Comparison of ENCODE assay signal across 31 mouse cellular contexts in the genomic region with DNA sequence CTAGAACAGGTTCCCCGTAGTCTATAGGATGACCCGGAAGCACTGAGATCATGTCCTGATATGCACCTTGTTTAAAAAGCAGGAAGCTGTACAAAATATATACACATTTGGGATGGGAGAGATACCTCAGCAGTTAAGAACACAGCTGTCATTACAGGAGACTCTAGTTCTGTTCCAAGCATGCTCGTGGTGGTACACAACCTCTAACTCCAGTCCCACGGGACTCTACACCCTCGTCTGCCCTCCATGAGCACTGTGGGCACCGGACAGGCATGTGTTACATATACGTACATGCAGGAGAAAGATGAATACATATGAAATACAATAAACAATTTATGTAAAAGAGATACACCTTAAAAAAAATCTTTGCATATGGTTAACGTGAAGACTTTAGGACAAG. TPM values are rescaled to one million over a fixed set of nuclear protein-coding genes. Genes with fewer than 3 reads are reported as not detected.
"Had no signal": no experiment of that assay in that cellular context is flagged by ENCODE, and none has a peak within 500 bp of the region (broad histone marks: within the 10 kb centered on the region; RNA-seq: fewer than 3 reads in every experiment).

No protein-coding gene starts in this region.

- H3K36me3 ChIP-seq: kidney, embryonic 15.5 days; liver, embryonic 13.5 days; stomach, embryonic 15.5 days had no signal

- DNase-seq: kidney, adult 8-10 months; kidney, postnatal 10 days; kidney, postnatal 36 days; layer of hippocampus, postnatal 36 days; liver, embryonic 13.5 days; lung, adult 2 months; lung, postnatal 14 days; lung, postnatal 4 days; midbrain, embryonic 14.5 days; thymus, postnatal 36 days had no signal

- ATAC-seq: intestine, postnatal 0 days had no signal

- H3K4me3 ChIP-seq: kidney, embryonic 15.5 days; left cerebral cortex, adult 2 months; liver, embryonic 13.5 days; stomach, embryonic 15.5 days had no signal

- H3K27ac ChIP-seq: kidney, embryonic 15.5 days; left cerebral cortex, adult 2 months; liver, embryonic 13.5 days; stomach, embryonic 15.5 days had no signal

- H3K4me1 ChIP-seq: liver, embryonic 13.5 days had no signal

RNA-seq across cellular contexts. Expression of gene Ikzf3, which starts 3.3 kb away (rescaled TPM):
- total RNA-seq: layer of hippocampus, adult 8-10 months; layer of hippocampus, postnatal 10 days; layer of hippocampus, postnatal 36 days; left cerebral cortex, postnatal 36 days had no signal
- polyA plus RNA-seq: limb, embryonic 11.5 days; midbrain, embryonic 14.5 days; neural tube, embryonic 11.5 days had no signal

RNA-seq across cellular contexts. Expression of gene Zpbp2, which starts 8.3 kb away (rescaled TPM):
- total RNA-seq: layer of hippocampus, postnatal 10 days; layer of hippocampus, postnatal 36 days; left cerebral cortex, adult 2 months; left cerebral cortex, postnatal 10 days; midbrain, postnatal 0 days had no signal
- polyA plus RNA-seq: liver, adult 2 months; lung, embryonic 16.5 days; midbrain, embryonic 14.5 days; neural tube, embryonic 14.5 days; small intestine, adult 2 months had no signal

RNA-seq across cellular contexts. Expression of gene Lrrc3c, which starts 55.5 kb away (rescaled TPM):
- total RNA-seq: layer of hippocampus, adult 8-10 months; layer of hippocampus, postnatal 10 days; layer of hippocampus, postnatal 36 days; left cerebral cortex, adult 2 months; left cerebral cortex, postnatal 10 days; left cerebral cortex, postnatal 36 days; liver, adult 2 months; megakaryocyte progenitor cell, adult 5-6 weeks; megakaryocyte-erythroid progenitor cell, adult 5-6 weeks; midbrain, postnatal 0 days had no signal
- polyA plus RNA-seq: intestine, postnatal 0 days; kidney, embryonic 15.5 days; limb, embryonic 11.5 days; limb, embryonic 14.5 days; liver, adult 2 months; liver, embryonic 13.5 days; liver, embryonic 16.5 days; lung, adult 2 months; lung, embryonic 16.5 days; midbrain, embryonic 11.5 days; midbrain, embryonic 14.5 days; midbrain, postnatal 0 days; neural tube, embryonic 11.5 days; neural tube, embryonic 14.5 days; small intestine, adult 2 months; stomach, embryonic 15.5 days; urinary bladder, adult 2 months had no signal
